Mouse (Mus musculus) forebrain, embryonic 11.5 days (tissue): ENCODE data around the gene Zfp324. TPM values are rescaled to one million over a fixed set of nuclear protein-coding genes. Genes with fewer than 3 reads are reported as not detected.
"Not testable (repeated sequence)": the region's sequence is repeated elsewhere in the genome, so short reads cannot be mapped to it uniquely, and the experiment has no call there.

Experiments
- ATAC-seq: fragments of 200-750 bp; cut with Nextera tagmentation; replicated peaks from 2 replicates; pipeline ENCODE4 v1.8.0; 2017; ENCODE audit warnings: moderate TSS enrichment; ENCODE audit not compliant: low FRiP score
- DNase-seq: peaks from one replicate; pipeline ENCODE4 v3.0.0-alpha.2; 2017; ENCODE audit warnings: low spot score
- H3K27ac ChIP-seq: fragments of 300-500 bp; sonication (generic); 2 replicates; pipeline ENCODE4 v1.5.1; 2014; ENCODE audit warnings: low read depth, low read length
- H3K27me3 ChIP-seq: fragments of 300-500 bp; sonication (generic); 2 replicates; pipeline ENCODE4 v1.6.1; 2014; ENCODE audit warnings: mild to moderate bottlenecking, low read length, mixed read lengths; ENCODE audit not compliant: control insufficient read depth, insufficient read depth
- H3K36me3 ChIP-seq: fragments of 300-500 bp; sonication (generic); 2 replicates; pipeline ENCODE4 v1.6.1; 2014; ENCODE audit warnings: mild to moderate bottlenecking, low read length, moderate library complexity, mixed read lengths; ENCODE audit not compliant: control insufficient read depth, insufficient read depth
- H3K4me1 ChIP-seq: fragments of 300-500 bp; sonication (generic); replicated peaks from 2 replicates; pipeline ENCODE4 v1.6.1; 2014; ENCODE audit warnings: low read length, mixed read lengths; ENCODE audit not compliant: control insufficient read depth, insufficient read depth
- H3K4me2 ChIP-seq: fragments of 300-500 bp; sonication (generic); 2 replicates; pipeline ENCODE4 v1.6.1; 2014; ENCODE audit warnings: low read depth, mild to moderate bottlenecking, low read length, moderate library complexity, mixed read lengths; ENCODE audit not compliant: severe bottlenecking
- H3K4me3 ChIP-seq: fragments of 300-500 bp; sonication (generic); 2 replicates; pipeline ENCODE4 v1.5.1; 2014; ENCODE audit warnings: low read depth, low read length
- H3K9ac ChIP-seq: fragments of 300-500 bp; sonication (generic); 2 replicates; pipeline ENCODE4 v1.6.1; 2014; ENCODE audit warnings: low read length
- H3K9me3 ChIP-seq: fragments of 300-500 bp; sonication (generic); 2 replicates; pipeline ENCODE4 v1.6.1; 2016; ENCODE audit warnings: low read length, mixed read lengths; ENCODE audit not compliant: control insufficient read depth
- WGBS: fragments of 180-500 bp; shearing (Covaris S2); extraction: QIAGEN DNeasy Blood & Tissue Kit; methylation state at CpG from one replicate; pipeline ENCODE4 v1.1.7; 2014; 5-methylcytosine and 5-hydroxymethylcytosine counted together
- polyA plus RNA-seq: library from polyadenylated mRNA; unstranded; fragments of >200 nt; fragmentation: Nextera tagmentation; extraction: Ambion mirVana; gene quantifications from 2 replicates; pipeline ENCODE4 v1.2.1, GENCODE M21; 2014

Zfp324 gene
- polyA plus RNA-seq = 10.8 and 11.2 TPM in 2 replicates

DNA sequence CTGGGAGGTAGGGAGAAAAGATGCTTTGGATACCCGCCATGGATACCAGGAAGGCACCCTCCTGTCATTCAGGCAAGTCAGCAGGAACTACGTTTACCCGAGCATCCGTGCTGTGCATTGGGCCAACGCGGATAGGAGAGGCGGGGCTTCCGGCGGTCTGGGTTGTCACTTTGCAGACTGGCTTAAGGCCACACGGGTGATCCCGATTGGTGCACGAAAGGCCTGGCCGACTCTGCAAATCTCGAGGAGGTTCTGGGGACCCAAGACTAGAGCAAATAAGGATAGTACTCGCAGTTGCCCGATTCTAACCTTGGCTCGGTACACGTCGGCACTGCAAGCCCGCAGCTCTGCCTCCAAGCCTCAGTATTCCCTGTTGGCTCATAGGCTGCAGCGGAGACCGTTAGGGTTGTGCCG, at the start of gene Zfp324:
Gene Zfp324 (plus strand): TSS at position 161 of the 414 bp plus-strand sequence.
- under 1% methylated on average over 23 of the region's 23 CpGs for WGBS
- H3K9me3 ChIP-seq = no peaks in the 10 kb centered on the region
- peak within 1 kb of the TSS; percentile 87 for H3K4me3 ChIP-seq
- H3K9ac ChIP-seq = peak within 1 kb of the TSS; percentile 89
- peak within 1 kb of the TSS; percentile 94 for H3K4me2 ChIP-seq
- H3K27ac ChIP-seq = peak within 1 kb of the TSS; percentile 64
- no peaks in the 10 kb centered on the region for H3K27me3 ChIP-seq
- ATAC-seq (peak; percentile 91), DNase-seq (peak; percentile 92)
- H3K4me1 ChIP-seq = peaks cover 3% of the 10 kb centered on the region; the same call in 1 of the 2 replicates
- peaks cover 4% of the 10 kb centered on the region; the same call in 1 of the 2 replicates for H3K36me3 ChIP-seq

GRCm38 (mm10) chr7:12920495-12920894, 45.1 kb upstream of the Zfp324 start:
- H3K9ac ChIP-seq, DNase-seq, H3K4me3 ChIP-seq, H3K4me2 ChIP-seq, H3K9me3 ChIP-seq, H3K4me1 ChIP-seq, H3K27me3 ChIP-seq, H3K27ac ChIP-seq, ATAC-seq, H3K36me3 ChIP-seq: not testable (repeated sequence)
- 89% methylated on average over 7 of the region's 8 CpGs for WGBS

DNA sequence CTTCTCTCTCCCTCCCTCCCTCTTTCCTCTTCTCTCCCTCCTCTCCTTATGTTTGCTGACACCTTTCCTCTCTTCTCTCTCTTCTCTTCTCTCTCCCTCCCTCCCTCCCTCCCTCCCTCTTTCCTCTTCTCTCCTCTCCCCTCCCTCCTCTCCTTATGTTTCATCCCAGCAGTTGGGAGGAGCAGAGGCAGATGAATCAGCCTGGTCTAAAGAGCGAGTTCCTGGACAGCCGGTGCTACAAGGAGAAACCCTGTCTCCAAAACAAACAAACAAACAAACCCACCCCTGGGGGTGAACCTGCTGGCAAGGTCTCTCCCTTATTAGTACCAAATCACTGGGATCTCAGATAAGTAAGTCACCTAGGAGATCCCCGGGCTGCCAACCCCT, 44.3 kb upstream of the Zfp324 start:
- Histone ChIP-seq H3K4me1 (peaks cover 4% of the 10 kb centered on the region; the same call in 1 of the 2 replicates), H3K9ac (peak overlapping the region; percentile 90), H3K4me2 (peak overlapping the region; percentile 92), H3K9me3 (no peaks in the 10 kb centered on the region), H3K27me3 (no peaks in the 10 kb centered on the region), H3K4me3 (peak overlapping the region; percentile 86), H3K27ac (peak overlapping the region; percentile 77), H3K36me3 (peaks cover 17% of the 10 kb centered on the region; the same call in 1 of the 2 replicates)
- 3% methylated on average over 3 of the region's 3 CpGs for WGBS
- ATAC-seq (no peak), DNase-seq (no peak)

DNA sequence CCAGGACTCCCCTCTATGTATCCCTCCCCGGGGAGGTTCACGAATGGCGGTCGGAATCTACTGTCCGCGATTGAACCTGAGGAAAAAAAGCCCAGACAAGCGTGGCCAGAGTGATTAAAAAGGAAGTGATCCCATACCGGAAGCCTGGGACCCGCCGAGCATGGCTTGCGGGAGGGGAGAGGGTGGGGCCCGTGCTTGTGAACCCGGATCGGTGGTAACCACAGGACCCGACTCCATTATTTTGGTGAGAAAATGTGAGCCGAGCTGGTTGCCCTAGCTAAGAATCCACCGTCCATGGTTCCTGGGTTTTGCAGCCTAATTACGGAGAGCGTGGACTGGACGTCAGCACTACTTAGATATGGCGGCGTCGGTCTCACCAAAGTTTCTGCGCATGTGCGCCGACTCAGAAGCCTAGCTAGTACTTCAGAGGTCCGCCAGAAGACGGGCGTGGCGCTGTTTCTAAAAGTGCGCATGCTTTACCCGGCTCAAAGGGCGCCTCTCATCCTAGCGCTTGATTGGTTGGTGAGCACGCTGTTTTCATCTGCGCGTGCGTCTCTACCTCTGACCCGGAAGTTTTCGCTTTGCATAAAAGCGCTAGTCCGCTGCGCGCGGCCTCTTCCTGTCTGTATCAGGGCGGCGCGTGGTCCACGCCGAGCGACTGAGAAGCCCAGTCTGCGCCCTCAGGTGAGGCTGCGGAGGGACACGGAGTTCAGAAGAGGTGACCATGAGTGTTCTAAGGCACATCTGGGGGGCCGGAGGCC, 43.8 kb upstream of the Zfp324 start, which contains the start of gene Rps5:
Gene Rps5 (plus strand): TSS at position 586 of the 761 bp plus-strand sequence.
- Histone ChIP-seq H3K9me3 (no peaks in the 10 kb centered on the region), H3K4me1 (peaks cover 4% of the 10 kb centered on the region; the same call in 1 of the 2 replicates), H3K27me3 (no peaks in the 10 kb centered on the region; the same call in 1 of the 2 replicates), H3K9ac (peak within 1 kb of the TSS; percentile 91), H3K36me3 (peaks cover 21% of the 10 kb centered on the region; the same call in 1 of the 2 replicates), H3K4me2 (peak within 1 kb of the TSS; percentile 92), H3K4me3 (peak within 1 kb of the TSS; percentile 86), H3K27ac (peak within 1 kb of the TSS; percentile 77)
- ATAC-seq (peak; percentile 98), DNase-seq (peak; percentile 98)
- WGBS = under 1% methylated on average over 55 of the region's 55 CpGs

- ATAC-seq (no peak), DNase-seq (no peak)
- 3% methylated on average over 8 of the region's 8 CpGs for WGBS
- Histone ChIP-seq H3K4me1 (peaks cover 4% of the 10 kb centered on the region; the same call in 1 of the 2 replicates), H3K4me2 (peak overlapping the region; percentile 89), H3K9me3 (no peaks in the 10 kb centered on the region), H3K9ac (peak overlapping the region; percentile 91), H3K27ac (no peak overlapping the region), H3K27me3 (peaks cover 5% of the 10 kb centered on the region; the same call in 1 of the 2 replicates), H3K4me3 (peak overlapping the region; percentile 86), H3K36me3 (peaks cover 24% of the 10 kb centered on the region; the same call in 1 of the 2 replicates)
Observed at GRCm38 (mm10) chr7:12922729-12923128, 42.9 kb upstream of the Zfp324 start.

GRCm38 (mm10) chr7:12926316-12926715, 39.3 kb upstream of the Zfp324 start:
- Histone ChIP-seq H3K27me3 (peaks cover 11% of the 10 kb centered on the region; the same call in 1 of the 2 replicates), H3K9me3 (no peaks in the 10 kb centered on the region; the same call in 1 of the 2 replicates), H3K4me2 (no peak overlapping the region), H3K4me1 (peaks cover 7% of the 10 kb centered on the region; the same call in 1 of the 2 replicates), H3K4me3 (no peak overlapping the region), H3K27ac (no peak overlapping the region), H3K36me3 (peaks cover 24% of the 10 kb centered on the region; the same call in 1 of the 2 replicates), H3K9ac (no peak overlapping the region)
- ATAC-seq (no peak), DNase-seq (no peak)
- WGBS = 86% methylated on average over 7 of the region's 7 CpGs

GRCm38 (mm10) chr7:12927191-12927680, 38.4 kb upstream of the Zfp324 start, which contains the start of gene Rnf225:
Gene Rnf225, plus strand, starts transcription at chr7:12927416.
- WGBS = 30% methylated on average over 8 of the region's 8 CpGs
- Histone ChIP-seq H3K9me3 (no peaks in the 10 kb centered on the region; the same call in 1 of the 2 replicates), H3K27me3 (peaks cover 11% of the 10 kb centered on the region; the same call in 1 of the 2 replicates), H3K4me3 (peak within 1 kb of the TSS; percentile 12; the same call in 1 of the 2 replicates), H3K4me2 (peak within 1 kb of the TSS; percentile 51), H3K9ac (peak within 1 kb of the TSS; percentile 32; the same call in 1 of the 2 replicates), H3K36me3 (peaks cover 24% of the 10 kb centered on the region; the same call in 1 of the 2 replicates), H3K4me1 (peaks cover 7% of the 10 kb centered on the region; the same call in 1 of the 2 replicates), H3K27ac (no peak within 1 kb of the TSS)
- ATAC-seq = peak; percentile 8; the same call in 1 of the 2 replicates
- DNase-seq = peak; percentile 64
